26 mouse cellular contexts compared by ENCODE assay signal in the genomic region with DNA sequence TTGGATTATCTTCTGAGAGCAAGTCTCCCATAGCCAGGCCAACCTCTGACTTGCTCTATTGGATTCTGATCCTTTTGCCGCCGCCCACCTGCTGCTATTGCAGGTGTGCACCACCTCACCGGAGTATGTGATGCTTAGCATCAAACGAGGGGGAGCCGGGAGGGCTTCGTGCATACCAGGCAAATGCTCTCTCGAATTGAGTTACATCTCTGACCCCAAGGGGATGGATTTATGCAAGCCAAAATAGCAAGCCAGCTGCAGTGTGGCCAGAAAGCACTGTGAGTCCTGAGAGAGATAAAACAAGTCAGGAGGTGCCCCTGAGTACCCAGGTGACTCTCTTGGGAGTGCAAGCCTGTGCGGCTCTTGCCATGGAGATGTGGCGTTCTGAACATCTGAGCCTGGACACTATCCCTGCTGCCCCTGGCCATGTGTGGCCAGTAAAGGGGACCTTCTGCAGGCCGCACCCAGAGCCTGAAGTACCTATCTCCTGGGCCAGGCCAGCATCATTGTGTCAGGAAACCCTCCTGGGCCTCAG. TPM values are rescaled to one million over a fixed set of nuclear protein-coding genes. Genes with fewer than 3 reads are reported as not detected.
"Had no signal": no experiment of that assay in that cellular context is flagged by ENCODE, and none has a peak within 500 bp of the region (broad histone marks: within the 10 kb centered on the region; RNA-seq: fewer than 3 reads in every experiment).

No protein-coding gene starts in this region.

- H3K4me1 ChIP-seq: liver, embryonic 15.5 days had no signal

- H3K4me2 ChIP-seq: kidney, embryonic 15.5 days; limb, embryonic 13.5 days; liver, embryonic 12.5 days; liver, embryonic 15.5 days; lung, embryonic 15.5 days; midbrain, embryonic 13.5 days; neural tube, embryonic 13.5 days had no signal

- ATAC-seq: liver, embryonic 12.5 days; midbrain, embryonic 13.5 days; midbrain, embryonic 16.5 days had no signal

- H3K9ac ChIP-seq: kidney, embryonic 15.5 days; limb, embryonic 13.5 days; liver, embryonic 12.5 days; liver, embryonic 15.5 days; lung, embryonic 15.5 days; midbrain, embryonic 13.5 days; neural tube, embryonic 13.5 days had no signal

- H3K9me3 ChIP-seq: kidney, embryonic 15.5 days; limb, embryonic 13.5 days; liver, embryonic 12.5 days; liver, embryonic 15.5 days; lung, embryonic 15.5 days; megakaryocyte, embryonic 14.5 days; midbrain, embryonic 10.5 days; midbrain, embryonic 13.5 days; neural tube, embryonic 13.5 days had no signal

- H3K27ac ChIP-seq: kidney, embryonic 15.5 days; left cerebral cortex, adult 2 months; limb, embryonic 13.5 days; liver, embryonic 12.5 days; liver, embryonic 15.5 days; lung, embryonic 15.5 days; midbrain, embryonic 10.5 days; midbrain, embryonic 13.5 days; neural tube, embryonic 13.5 days had no signal

- H3K27me3 ChIP-seq: kidney, embryonic 15.5 days; limb, embryonic 13.5 days; liver, embryonic 12.5 days; liver, embryonic 15.5 days; lung, embryonic 15.5 days; midbrain, embryonic 13.5 days; neural tube, embryonic 13.5 days had no signal

- H3K4me3 ChIP-seq: kidney, embryonic 15.5 days; left cerebral cortex, adult 2 months; limb, embryonic 13.5 days; liver, embryonic 12.5 days; liver, embryonic 15.5 days; lung, embryonic 15.5 days; megakaryocyte, embryonic 14.5 days; midbrain, embryonic 10.5 days; midbrain, embryonic 13.5 days; myocyte; neural tube, embryonic 13.5 days had no signal

- DNase-seq: kidney, adult 8-10 months; kidney, postnatal 10 days; kidney, postnatal 36 days; layer of hippocampus, postnatal 36 days; liver; lung, adult 18-20 months; lung, postnatal 10 days; lung, postnatal 36 days; retina, postnatal 1 day; thymus, postnatal 25 days had no signal

RNA-seq across cellular contexts. Expression of gene Styxl1, which starts 58.5 kb away (rescaled TPM):
- total RNA-seq: layer of hippocampus, postnatal 36 days; left cerebral cortex, adult 2 months; left cerebral cortex, postnatal 10 days; left cerebral cortex, postnatal 36 days; monocyte, adult 5-6 weeks had no signal
- polyA plus RNA-seq: limb, embryonic 13.5 days; liver, embryonic 12.5 days; liver, embryonic 15.5 days; neural tube, embryonic 13.5 days; spleen, adult 2 months had no signal
